Mouse (Mus musculus) midbrain, postnatal 0 days (tissue): Measurements from ENCODE around the gene Gm45213. TPM values are rescaled to one million over a fixed set of nuclear protein-coding genes. Genes with fewer than 3 reads are reported as not detected.
A peak's percentile ranks its signal among the peaks of the same experiment; 100 is the strongest.

Experiments
- ATAC-seq: fragments of 200-750 bp; cut with Nextera tagmentation; 2 replicates; pipeline ENCODE4 v1.8.0; 2017; ENCODE audit warnings: moderate number of reproducible peaks, mild to moderate bottlenecking, moderate TSS enrichment, moderate library complexity; ENCODE audit not compliant: low FRiP score
- DNase-seq: peaks from one replicate; pipeline ENCODE4 v3.0.0-alpha.2; 2015; ENCODE audit warnings: low spot score
- H3K27ac ChIP-seq: fragments of 300-500 bp; sonication (generic); 2 replicates; pipeline ENCODE4 v1.5.1; 2014; ENCODE audit warnings: low read depth, mild to moderate bottlenecking, low read length, mixed read lengths
- H3K27me3 ChIP-seq: fragments of 300-500 bp; sonication (generic); 2 replicates; pipeline ENCODE4 v1.6.1; 2014; ENCODE audit warnings: low read length, control low read depth, mixed read lengths; ENCODE audit not compliant: insufficient read depth
- H3K36me3 ChIP-seq: fragments of 300-500 bp; sonication (generic); 2 replicates; pipeline ENCODE4 v1.6.1; 2014; ENCODE audit warnings: low read length, control low read depth, mixed read lengths; ENCODE audit not compliant: insufficient read depth
- H3K4me1 ChIP-seq: fragments of 300-500 bp; sonication (generic); 2 replicates; pipeline ENCODE4 v1.6.1; 2014; ENCODE audit warnings: mild to moderate bottlenecking, control low read depth, antibody characterized with exemption, low read length, mixed read lengths; ENCODE audit not compliant: insufficient read depth
- H3K4me2 ChIP-seq: fragments of 300-500 bp; sonication (generic); 2 replicates; pipeline ENCODE4 v1.6.1; 2014; ENCODE audit warnings: low read depth, mild to moderate bottlenecking, low read length, mixed read lengths; ENCODE audit not compliant: poor library complexity, severe bottlenecking
- H3K4me3 ChIP-seq: fragments of 300-500 bp; sonication (generic); 2 replicates; pipeline ENCODE4 v1.5.1; 2014; ENCODE audit warnings: low read depth, mild to moderate bottlenecking, low read length, moderate library complexity
- H3K9ac ChIP-seq: fragments of 300-500 bp; sonication (generic); replicated peaks from 2 replicates; pipeline ENCODE4 v1.6.1; 2014; ENCODE audit warnings: mild to moderate bottlenecking, low read length, moderate library complexity, mixed read lengths; ENCODE audit not compliant: poor library complexity, severe bottlenecking
- H3K9me3 ChIP-seq: fragments of 300-500 bp; sonication (generic); 2 replicates; pipeline ENCODE4 v1.6.1; 2016; ENCODE audit warnings: low read length, control low read depth
- CTCF ChIP-seq: IDR thresholded peaks from 2 replicates; pipeline ENCODE4 v1.5.1; 2016; ENCODE audit warnings: antibody characterized with exemption, mild to moderate bottlenecking
- WGBS: fragments of 180-500 bp; shearing (Covaris S2); extraction: QIAGEN DNeasy Blood & Tissue Kit; methylation state at CpG from one replicate; pipeline ENCODE4 v1.1.7; 2014; 5-methylcytosine and 5-hydroxymethylcytosine counted together
- polyA plus RNA-seq: library from polyadenylated mRNA; unstranded; fragments of >200 nt; fragmentation: Nextera tagmentation; extraction: Ambion mirVana; gene quantifications from 2 replicates; pipeline ENCODE4 v1.2.1, GENCODE M21; 2015
- total RNA-seq: library from RNA; depleted of rRNA; stranded (reverse); fragments of >200 nt; gene quantifications from 2 replicates; pipeline ENCODE4 v1.2.3, GENCODE M21; 2014; rRNA removed

Gene Gm45213
- total RNA-seq (not detected in 2 replicates), polyA plus RNA-seq (not detected in 2 replicates)

GRCm38 (mm10) chr7:66043552-66044459 is at the start of gene Gm45213:
Gene Gm45213 (plus strand): TSS chr7:66043602.
- no peak for TF ChIP-seq CTCF
- DNase-seq: peak; percentile 75
- H3K27me3 ChIP-seq: no peaks in the 10 kb centered on the region
- H3K4me2 ChIP-seq: no peak within 1 kb of the TSS
- no peaks in the 10 kb centered on the region for H3K4me1 ChIP-seq
- ATAC-seq: no peak
- no peaks in the 10 kb centered on the region for H3K36me3 ChIP-seq
- H3K9me3 ChIP-seq: no peaks in the 10 kb centered on the region
- 81% methylated on average over 10 of the region's 10 CpGs for WGBS
- no peak within 1 kb of the TSS for H3K27ac ChIP-seq
- H3K4me3 ChIP-seq: no peak within 1 kb of the TSS
- H3K9ac ChIP-seq: no peak within 1 kb of the TSS

GRCm38 (mm10) chr7:66001035-66001754 is 42.2 kb upstream of the Gm45213 start:
- Histone ChIP-seq H3K27me3 (no peaks in the 10 kb centered on the region), H3K9me3 (peaks cover 5% of the 10 kb centered on the region; the same call in 1 of the 2 replicates), H3K4me3 (no peak overlapping the region), H3K9ac (no peak overlapping the region), H3K27ac (no peak overlapping the region), H3K4me2 (no peak overlapping the region), H3K36me3 (no peaks in the 10 kb centered on the region), H3K4me1 (no peaks in the 10 kb centered on the region)
- TF ChIP-seq CTCF: no peak
- no peak for ATAC-seq
- DNase-seq: no peak
- WGBS: 87% methylated on average over 16 of the region's 16 CpGs

- no peak for TF ChIP-seq CTCF
- DNase-seq (no peak), ATAC-seq (no peak)
- H3K9ac ChIP-seq: no peak overlapping the region
- H3K4me3 ChIP-seq: no peak overlapping the region
- no peak overlapping the region for H3K4me2 ChIP-seq
- no peaks in the 10 kb centered on the region for H3K36me3 ChIP-seq
- H3K9me3 ChIP-seq: peaks cover 5% of the 10 kb centered on the region; the same call in 1 of the 2 replicates
- H3K4me1 ChIP-seq: no peaks in the 10 kb centered on the region
- H3K27ac ChIP-seq: no peak overlapping the region
- 66% methylated on average over 3 of the region's 3 CpGs for WGBS
- no peaks in the 10 kb centered on the region for H3K27me3 ChIP-seq
These were observed 41.6 kb upstream of the Gm45213 start for GRCm38 (mm10) chr7:66001797-66002196.

GRCm38 (mm10) chr7:66003447-66003846 is 40.0 kb upstream of the Gm45213 start:
- no peak for TF ChIP-seq CTCF
- ATAC-seq: no peak

GRCm38 (mm10) chr7:66003865-66004638 is 39.4 kb upstream of the Gm45213 start:
- Histone ChIP-seq H3K4me2 (no peak overlapping the region), H3K4me3 (no peak overlapping the region), H3K9me3 (peaks cover 5% of the 10 kb centered on the region; the same call in 1 of the 2 replicates), H3K9ac (no peak overlapping the region), H3K27ac (no peak overlapping the region), H3K27me3 (no peaks in the 10 kb centered on the region), H3K4me1 (no peaks in the 10 kb centered on the region), H3K36me3 (no peaks in the 10 kb centered on the region)
- no peak for DNase-seq
- WGBS: 70% methylated on average over 13 of the region's 13 CpGs
- no peak for TF ChIP-seq CTCF
- no peak for ATAC-seq

More at GRCm38 (mm10) chr7:66003447-66003846, 40.0 kb upstream of the Gm45213 start:
- Histone ChIP-seq H3K4me1 (no peaks in the 10 kb centered on the region), H3K36me3 (no peaks in the 10 kb centered on the region), H3K9ac (no peak overlapping the region), H3K27me3 (no peaks in the 10 kb centered on the region), H3K9me3 (peaks cover 5% of the 10 kb centered on the region; the same call in 1 of the 2 replicates), H3K27ac (no peak overlapping the region), H3K4me3 (no peak overlapping the region), H3K4me2 (no peak overlapping the region)
- no peak for DNase-seq
- 96% methylated on average over 5 of the region's 5 CpGs for WGBS
